Mouse (Mus musculus): ENCODE measurements around the gene Wap. TPM values are rescaled to one million over a fixed set of nuclear protein-coding genes. Genes with fewer than 3 reads are reported as not detected.

Wap gene
- not detected in 2 replicates for polyA plus RNA-seq (2012; rRNA removed)

- no peaks in the 10 kb centered on the region for H3K4me1 ChIP-seq (ENCODE audit: control insufficient read depth, insufficient read depth, insufficient read length)
- no peak within 1 kb of the TSS for H3K27ac ChIP-seq (ENCODE audit: insufficient read depth, low read length)
- no peaks in the 10 kb centered on the region for H3K36me3 ChIP-seq (ENCODE audit: control insufficient read depth, insufficient read depth, low read length)
- TF ChIP-seq CTCF (IDR thresholded peaks at IDR 0.05; ENCODE audit: extremely low read depth, insufficient read depth, insufficient read length, insufficient replicate concordance) (no peak), POLR2A (IDR thresholded peaks at IDR 0.05; ENCODE audit: low read depth, low read length) (no peak)
- H3K27me3 ChIP-seq (ENCODE audit: control insufficient read depth, insufficient read depth, low read length), result 0 out of 2 replicates have a peak, but pooled peaks cover under 1% of the 10 kb centered on the region
- no peak within 1 kb of the TSS for H3K4me3 ChIP-seq (ENCODE audit: extremely low read depth, insufficient read depth, insufficient read length)
- no peak for DNase-seq (ENCODE audit: low read depth in 1 of 2, low spot score in 2 of 2)
- 94% methylated on average over 4 of the region's 4 CpGs for WGBS
These were observed at the start of gene Wap for GRCm38 (mm10) chr11:6638537-6638936. Wap (minus strand) TSS chr11:6638637.

- Histone ChIP-seq H3K4me3 (ENCODE audit: extremely low read depth, insufficient read depth, insufficient read length) (no peak overlapping the region), H3K36me3 (ENCODE audit: control insufficient read depth, insufficient read depth, low read length) (no peaks in the 10 kb centered on the region), H3K4me1 (ENCODE audit: control insufficient read depth, insufficient read depth, insufficient read length) (no peaks in the 10 kb centered on the region; the same call in 1 of the 2 replicates), H3K27me3 (ENCODE audit: control insufficient read depth, insufficient read depth, low read length) (no peaks in the 10 kb centered on the region), H3K27ac (ENCODE audit: insufficient read depth, low read length) (no peak overlapping the region)
- no peak for TF ChIP-seq POLR2A (IDR thresholded peaks at IDR 0.05; ENCODE audit: low read depth, low read length)
- no peak for TF ChIP-seq CTCF (IDR thresholded peaks at IDR 0.05; ENCODE audit: extremely low read depth, insufficient read depth, insufficient read length, insufficient replicate concordance)
- 74% methylated on average over 3 of the region's 3 CpGs for WGBS
- no peak for DNase-seq (ENCODE audit: low read depth in 1 of 2, low spot score in 2 of 2)
These were observed 46.3 kb upstream of the Wap start for GRCm38 (mm10) chr11:6684741-6685140.

GRCm38 (mm10) chr11:6680397-6680818 lies 42.0 kb upstream of the Wap start:
- no peaks in the 10 kb centered on the region for H3K36me3 ChIP-seq (ENCODE audit: control insufficient read depth, insufficient read depth, low read length)
- peak overlapping the region; percentile 2; the same call in 1 of the 2 replicates for H3K27ac ChIP-seq (ENCODE audit: insufficient read depth, low read length)
- no peak for TF ChIP-seq POLR2A (IDR thresholded peaks at IDR 0.05; ENCODE audit: low read depth, low read length)
- no peak for TF ChIP-seq CTCF (IDR thresholded peaks at IDR 0.05; ENCODE audit: extremely low read depth, insufficient read depth, insufficient read length, insufficient replicate concordance)
- no peaks in the 10 kb centered on the region; the same call in 1 of the 2 replicates for H3K4me1 ChIP-seq (ENCODE audit: control insufficient read depth, insufficient read depth, insufficient read length)
- WGBS, result 8% methylated on average over 10 of the region's 10 CpGs
- H3K4me3 ChIP-seq (ENCODE audit: extremely low read depth, insufficient read depth, insufficient read length), result peak overlapping the region; percentile 43; the same call in 1 of the 2 replicates
- H3K27me3 ChIP-seq (ENCODE audit: control insufficient read depth, insufficient read depth, low read length), result no peaks in the 10 kb centered on the region
- no peak for DNase-seq (ENCODE audit: low read depth in 1 of 2, low spot score in 2 of 2)

DNA sequence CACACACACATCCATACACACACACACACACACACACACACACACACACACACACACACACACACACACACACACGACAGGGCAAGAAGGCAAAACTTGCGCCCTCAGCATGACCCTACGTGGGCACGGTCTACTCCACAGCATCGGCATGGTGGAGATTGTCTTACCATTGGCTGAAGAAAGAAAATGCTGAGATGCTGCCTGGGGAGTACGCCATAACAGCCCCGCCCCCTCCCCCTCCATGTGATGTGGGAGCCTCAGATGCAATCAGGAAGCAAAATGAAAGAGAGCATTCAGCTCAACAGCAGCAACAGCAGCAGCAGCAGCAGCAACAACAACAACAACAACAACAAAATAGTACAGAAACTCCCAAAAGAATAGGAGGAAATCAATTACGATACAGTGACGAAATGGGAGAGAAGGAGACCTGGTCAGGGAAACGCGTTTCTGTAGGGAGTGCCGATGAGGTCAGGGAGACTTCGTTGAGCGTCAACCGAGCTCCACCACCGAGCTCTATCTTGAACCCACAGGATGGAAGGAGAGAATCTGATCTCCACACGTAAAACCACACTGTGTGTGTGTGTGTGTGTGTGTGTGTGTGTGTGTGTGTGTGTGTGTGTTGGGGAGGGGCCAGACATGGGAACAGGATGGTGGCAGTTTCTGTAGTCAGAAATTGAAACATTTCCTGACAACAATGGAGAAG lies 41.4 kb upstream of the Wap start:
- Histone ChIP-seq H3K27me3 (ENCODE audit: control insufficient read depth, insufficient read depth, low read length) (no peaks in the 10 kb centered on the region), H3K4me3 (ENCODE audit: extremely low read depth, insufficient read depth, insufficient read length) (peak overlapping the region; percentile 43; the same call in 1 of the 2 replicates), H3K4me1 (ENCODE audit: control insufficient read depth, insufficient read depth, insufficient read length) (no peaks in the 10 kb centered on the region; the same call in 1 of the 2 replicates), H3K36me3 (ENCODE audit: control insufficient read depth, insufficient read depth, low read length) (no peaks in the 10 kb centered on the region), H3K27ac (ENCODE audit: insufficient read depth, low read length) (no peak overlapping the region; the same call in 1 of the 2 replicates)
- WGBS, result 24% methylated on average over 17 of the region's 17 CpGs
- DNase-seq (ENCODE audit: low read depth in 1 of 2, low spot score in 2 of 2), result peak in 1 of 2 experiments; percentile 46
- TF ChIP-seq CTCF (IDR thresholded peaks at IDR 0.05; ENCODE audit: extremely low read depth, insufficient read depth, insufficient read length, insufficient replicate concordance), result no peak
- no peak for TF ChIP-seq POLR2A (IDR thresholded peaks at IDR 0.05; ENCODE audit: low read depth, low read length)

DNA sequence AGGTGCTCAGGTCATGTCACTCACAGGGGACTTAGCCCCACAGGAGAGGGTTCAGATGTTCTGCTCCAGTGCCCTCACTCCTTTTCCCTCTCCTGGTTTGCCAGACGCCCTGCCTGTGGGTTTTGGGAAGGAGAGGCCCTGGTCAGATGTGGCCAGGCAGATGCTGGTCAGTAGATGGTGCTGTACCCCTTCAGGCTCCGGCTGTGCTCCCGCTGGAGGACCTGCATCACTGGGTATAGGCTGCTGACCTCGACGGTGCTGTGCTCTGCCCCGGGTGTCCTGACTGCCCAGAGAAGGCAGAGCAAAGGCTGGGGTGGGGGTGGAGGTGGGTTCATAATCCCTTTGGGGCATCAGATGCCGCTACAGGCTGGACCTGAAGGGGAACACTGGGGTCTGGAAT lies 39.1 kb upstream of the Wap start:
- no peak for DNase-seq (ENCODE audit: low read depth in 1 of 2, low spot score in 2 of 2)
- TF ChIP-seq CTCF (IDR thresholded peaks at IDR 0.05; ENCODE audit: extremely low read depth, insufficient read depth, insufficient read length, insufficient replicate concordance) (no peak), POLR2A (IDR thresholded peaks at IDR 0.05; ENCODE audit: low read depth, low read length) (no peak)
- Histone ChIP-seq H3K36me3 (ENCODE audit: control insufficient read depth, insufficient read depth, low read length) (no peaks in the 10 kb centered on the region), H3K27me3 (ENCODE audit: control insufficient read depth, insufficient read depth, low read length) (no peaks in the 10 kb centered on the region), H3K27ac (ENCODE audit: insufficient read depth, low read length) (no peak overlapping the region), H3K4me1 (ENCODE audit: control insufficient read depth, insufficient read depth, insufficient read length) (no peaks in the 10 kb centered on the region; the same call in 1 of the 2 replicates), H3K4me3 (ENCODE audit: extremely low read depth, insufficient read depth, insufficient read length) (no peak overlapping the region)
- 50% methylated on average over 7 of the region's 7 CpGs for WGBS

- 90% methylated on average over 9 of the region's 9 CpGs for WGBS
- TF ChIP-seq POLR2A (IDR thresholded peaks at IDR 0.05; ENCODE audit: low read depth, low read length) (no peak), CTCF (IDR thresholded peaks at IDR 0.05; ENCODE audit: extremely low read depth, insufficient read depth, insufficient read length, insufficient replicate concordance) (no peak)
- no peak overlapping the region for H3K27ac ChIP-seq (ENCODE audit: insufficient read depth, low read length)
- H3K36me3 ChIP-seq (ENCODE audit: control insufficient read depth, insufficient read depth, low read length), result no peaks in the 10 kb centered on the region
- H3K27me3 ChIP-seq (ENCODE audit: control insufficient read depth, insufficient read depth, low read length), result no peaks in the 10 kb centered on the region
- H3K4me3 ChIP-seq (ENCODE audit: extremely low read depth, insufficient read depth, insufficient read length), result no peak overlapping the region
- no peak for DNase-seq (ENCODE audit: low read depth in 1 of 2, low spot score in 2 of 2)
- H3K4me1 ChIP-seq (ENCODE audit: control insufficient read depth, insufficient read depth, insufficient read length), result no peaks in the 10 kb centered on the region; the same call in 1 of the 2 replicates
These were observed 38.2 kb upstream of the Wap start for GRCm38 (mm10) chr11:6676641-6677040.

DNA sequence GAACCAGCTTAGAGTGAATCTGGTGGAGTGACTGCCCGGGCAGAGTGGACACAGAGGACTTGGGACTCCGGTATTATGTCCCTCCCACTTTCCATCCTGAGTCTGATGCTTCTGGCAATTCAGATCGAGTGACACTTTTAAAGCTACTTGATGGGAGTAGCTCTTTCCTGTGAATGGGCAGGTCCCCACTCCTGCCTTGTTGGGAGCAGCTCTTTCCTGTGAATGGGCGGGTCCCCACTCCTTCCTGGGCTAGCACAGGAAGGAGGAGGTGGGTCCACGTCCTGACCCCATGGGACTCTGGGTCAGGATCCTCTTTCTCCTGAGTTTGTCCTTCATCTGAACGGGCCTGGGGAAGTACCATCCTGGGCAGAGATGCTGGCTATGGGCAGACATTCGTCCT lies 37.0 kb upstream of the Wap start:
- Histone ChIP-seq H3K27ac (ENCODE audit: insufficient read depth, low read length) (no peak overlapping the region), H3K27me3 (ENCODE audit: control insufficient read depth, insufficient read depth, low read length) (no peaks in the 10 kb centered on the region), H3K4me1 (ENCODE audit: control insufficient read depth, insufficient read depth, insufficient read length) (no peaks in the 10 kb centered on the region; the same call in 1 of the 2 replicates), H3K4me3 (ENCODE audit: extremely low read depth, insufficient read depth, insufficient read length) (no peak overlapping the region), H3K36me3 (ENCODE audit: control insufficient read depth, insufficient read depth, low read length) (no peaks in the 10 kb centered on the region)
- DNase-seq (ENCODE audit: low read depth in 1 of 2, low spot score in 2 of 2), result no peak
- TF ChIP-seq POLR2A (IDR thresholded peaks at IDR 0.05; ENCODE audit: low read depth, low read length) (no peak), CTCF (IDR thresholded peaks at IDR 0.05; ENCODE audit: extremely low read depth, insufficient read depth, insufficient read length, insufficient replicate concordance) (no peak)
- 39% methylated on average over 7 of the region's 7 CpGs for WGBS
